Mouse (Mus musculus) heart, adult 8-10 months (tissue): ENCODE data around the gene Ttc9. TPM values are rescaled to one million over a fixed set of nuclear protein-coding genes. Genes with fewer than 3 reads are reported as not detected.

Experiments used
- total RNA-seq, 4 experiments: library from RNA; stranded (reverse); gene quantifications; 2 replicates each; pipeline ENCODE4 v1.2.4; 2022

Gene Ttc9
- total RNA-seq, 4 experiments from 2014 or later: 1.2 to 2.2 (median 1.8) TPM

Other genes starting within 250 kb of the Ttc9 start
- gene Adam4, start 209.3 kb upstream of the Ttc9 start, total RNA-seq: 1 to 10 TPM in 1 of 4 experiments, under 1 TPM in 3; 0.60 to 1.1 (median 0.68) TPM
- gene Cox16, start 146.1 kb upstream of the Ttc9 start, total RNA-seq: 10 to 100 TPM; 59.2 to 68.2 (median 63.6) TPM
- 10 to 100 TPM; 40.0 to 48.0 (median 46.3) TPM for gene Gm20498, start 98.3 kb upstream of the Ttc9 start, total RNA-seq
- gene Synj2bp, start 98.3 kb upstream of the Ttc9 start, total RNA-seq: 10 to 100 TPM; 36.2 to 45.1 (median 40.3) TPM
- gene Adam21, start 62.8 kb upstream of the Ttc9 start, total RNA-seq: under 1 TPM in 1 of 4 experiments, not detected in 3; 0.11 TPM
- 10 to 100 TPM; 11.8 to 17.6 (median 14.8) TPM for gene Med6, start 36.2 kb upstream of the Ttc9 start, total RNA-seq
- under 1 TPM; 0.09 to 0.26 (median 0.18) TPM for gene Map3k9, start 149.9 kb downstream of the Ttc9 start, total RNA-seq
- gene Pcnx, start 228.8 kb downstream of the Ttc9 start, total RNA-seq: 10 to 100 TPM; 53.7 to 77.4 (median 69.0) TPM